Mouse (Mus musculus): ENCODE measurements around the gene Col7a1.

Gene Col7a1

GRCm38 (mm10) chr9:108953081-108953636 is at the start of gene Col7a1:
Col7a1 (plus strand) TSS chr9:108953586.
- no peak for DNase-seq (ENCODE audit: extremely low read depth, low read depth, low spot score)

DNA sequence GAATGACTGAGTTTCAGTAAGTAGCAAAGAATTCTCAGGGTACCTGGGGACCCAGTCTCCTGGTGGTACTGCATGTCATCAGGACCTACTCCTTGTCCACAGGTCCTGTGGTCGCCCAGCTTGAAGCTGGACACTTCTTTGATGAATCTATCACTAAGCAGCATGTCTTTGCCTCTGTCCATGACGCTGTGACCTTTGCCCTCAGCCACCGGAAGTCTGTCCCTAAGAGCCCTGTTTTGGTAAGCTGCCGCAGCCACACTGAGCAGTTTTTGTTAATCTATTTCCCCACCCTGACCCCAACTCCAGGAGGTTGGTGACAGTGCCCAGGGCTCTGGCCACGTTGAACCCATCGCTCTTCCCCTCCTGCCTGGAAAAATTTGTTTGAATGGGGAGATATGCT is 41.1 kb upstream of the Col7a1 start:
- no peak for DNase-seq (ENCODE audit: extremely low read depth, low read depth, low spot score)

- DNase-seq (ENCODE audit: extremely low read depth, low read depth, low spot score) = no peak
Measured at GRCm38 (mm10) chr9:108913161-108913560, 40.2 kb upstream of the Col7a1 start.

GRCm38 (mm10) chr9:108913621-108914020 is 39.8 kb upstream of the Col7a1 start:
- DNase-seq (ENCODE audit: extremely low read depth, low read depth, low spot score) = no peak

GRCm38 (mm10) chr9:108914491-108914890 is 38.9 kb upstream of the Col7a1 start, which contains the start of gene Tmem89:
Tmem89 (plus strand) TSS chr9:108914619.
- no peak for DNase-seq (ENCODE audit: extremely low read depth, low read depth, low spot score)

DNA sequence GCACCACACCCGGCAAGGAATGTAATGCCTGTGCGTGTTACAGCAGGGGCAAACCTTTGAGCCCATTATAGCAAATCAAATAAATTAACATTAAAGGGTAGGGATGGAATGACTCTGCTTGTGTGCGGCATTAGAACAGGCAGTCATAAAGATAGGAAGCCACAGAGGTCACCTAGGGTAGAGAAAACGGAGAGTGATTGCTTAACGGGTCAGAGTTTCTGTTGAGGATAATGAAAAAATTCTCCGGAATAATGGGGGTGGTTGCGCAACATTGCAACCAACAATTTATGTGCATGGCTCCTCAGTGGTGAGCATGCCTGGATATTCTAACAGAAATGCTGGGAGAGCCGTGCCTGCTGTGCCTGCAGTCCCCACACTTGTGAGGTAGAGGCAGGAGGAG is 27.5 kb upstream of the Col7a1 start:
- DNase-seq (ENCODE audit: extremely low read depth, low read depth, low spot score) = no peak

DNA sequence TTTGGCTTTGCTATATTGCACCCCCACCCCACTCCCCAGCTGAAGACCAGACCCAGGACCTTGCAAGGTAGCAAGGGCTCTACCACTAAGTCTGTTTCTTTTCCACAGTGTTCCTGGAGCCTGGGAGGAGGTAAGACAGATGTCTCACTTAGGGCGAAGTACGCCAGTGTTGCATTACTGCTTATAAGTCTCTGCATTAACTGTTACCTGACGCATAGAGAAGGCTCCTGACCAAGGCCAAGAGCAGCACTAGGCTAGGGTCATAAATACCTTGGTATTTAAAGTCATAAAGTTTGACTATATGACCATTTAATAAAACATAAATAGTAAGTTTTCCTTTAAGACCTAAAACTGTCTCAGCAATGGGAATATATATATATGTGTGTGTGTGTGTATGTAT is 25.0 kb upstream of the Col7a1 start:
- no peak for DNase-seq (ENCODE audit: extremely low read depth, low read depth, low spot score)

GRCm38 (mm10) chr9:108935991-108936390 is 17.4 kb upstream of the Col7a1 start:
- DNase-seq (ENCODE audit: extremely low read depth, low read depth, low spot score) = no peak

DNA sequence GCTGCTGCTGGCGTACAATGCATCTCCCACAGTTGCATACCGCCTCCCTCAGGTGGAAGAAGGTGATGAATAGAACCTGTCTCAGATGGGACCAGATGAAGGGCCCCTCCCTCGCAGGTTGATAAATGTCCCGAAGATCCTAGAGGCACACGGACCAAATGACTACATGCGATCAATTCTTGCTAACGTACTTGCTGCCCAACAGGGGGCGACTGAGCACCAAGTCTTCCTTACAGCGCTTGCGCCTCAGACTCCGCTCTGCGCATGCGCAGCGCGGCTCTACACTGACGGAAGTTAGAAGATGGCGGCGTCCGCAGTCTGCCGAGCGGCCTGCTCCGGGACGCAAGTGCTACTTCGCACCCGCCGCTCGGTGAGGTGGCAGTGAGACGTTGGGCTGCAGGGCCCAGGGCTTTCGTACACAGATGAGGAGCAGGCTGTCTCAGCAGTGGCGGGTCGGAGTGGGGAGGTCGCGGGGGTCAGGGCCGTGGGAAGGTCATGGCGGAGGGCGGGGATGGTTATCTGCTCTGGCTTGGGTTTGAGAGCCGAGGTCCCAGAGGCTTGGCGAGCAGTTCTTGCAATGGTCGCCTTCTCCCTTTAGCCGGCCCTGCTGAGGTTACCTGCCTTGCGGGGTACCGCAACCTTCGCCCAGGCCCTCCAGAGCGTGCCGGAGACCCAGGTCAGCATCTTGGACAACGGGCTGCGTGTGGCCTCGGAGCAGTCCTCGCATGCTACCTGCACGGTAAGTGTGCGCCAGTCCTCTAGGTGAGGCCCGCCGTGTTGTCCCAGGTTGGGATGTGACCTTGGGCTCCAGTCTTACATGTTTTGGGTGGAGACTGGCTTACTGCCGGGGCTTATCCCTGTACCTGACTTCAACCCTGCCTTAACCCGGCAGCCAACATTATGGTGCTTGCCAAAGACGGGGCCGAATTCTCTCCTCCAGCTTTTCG is 16.7 kb upstream of the Col7a1 start, which contains the start of gene Uqcrc1:
Gene Uqcrc1 (plus strand): TSS at position 216 of the 947 bp plus-strand sequence.
- peak; percentile 68 for DNase-seq (ENCODE audit: extremely low read depth, low read depth, low spot score)

DNA sequence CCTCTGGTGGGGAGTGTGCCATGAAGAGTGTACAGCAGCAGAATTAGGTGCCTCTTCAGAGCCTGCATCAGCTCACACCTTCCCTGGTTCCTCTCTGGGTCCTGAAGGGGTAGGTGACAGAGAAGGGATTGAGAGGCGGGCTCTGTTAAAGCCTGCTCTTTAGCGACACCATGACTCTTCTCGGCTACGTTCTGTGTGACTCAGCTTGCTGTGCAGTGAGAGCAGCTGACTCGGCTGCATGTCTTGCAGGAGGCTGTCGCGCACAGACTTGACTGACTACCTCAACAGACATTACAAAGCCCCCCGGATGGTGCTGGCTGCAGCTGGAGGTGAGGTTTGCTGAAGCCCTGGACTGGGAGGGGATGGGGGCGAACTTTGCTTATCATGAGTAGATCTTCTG is 8.3 kb upstream of the Col7a1 start:
- no peak for DNase-seq (ENCODE audit: extremely low read depth, low read depth, low spot score)

- no peak for DNase-seq (ENCODE audit: extremely low read depth, low read depth, low spot score)
Measured at GRCm38 (mm10) chr9:108945608-108946007, 7.8 kb upstream of the Col7a1 start.

- peak; percentile 40 for DNase-seq (ENCODE audit: extremely low read depth, low read depth, low spot score)
Measured at GRCm38 (mm10) chr9:108949231-108949966, 4.0 kb upstream of the Col7a1 start.

GRCm38 (mm10) chr9:108949967-108950728 is 3.2 kb upstream of the Col7a1 start:
- no peak for DNase-seq (ENCODE audit: extremely low read depth, low read depth, low spot score)

DNA sequence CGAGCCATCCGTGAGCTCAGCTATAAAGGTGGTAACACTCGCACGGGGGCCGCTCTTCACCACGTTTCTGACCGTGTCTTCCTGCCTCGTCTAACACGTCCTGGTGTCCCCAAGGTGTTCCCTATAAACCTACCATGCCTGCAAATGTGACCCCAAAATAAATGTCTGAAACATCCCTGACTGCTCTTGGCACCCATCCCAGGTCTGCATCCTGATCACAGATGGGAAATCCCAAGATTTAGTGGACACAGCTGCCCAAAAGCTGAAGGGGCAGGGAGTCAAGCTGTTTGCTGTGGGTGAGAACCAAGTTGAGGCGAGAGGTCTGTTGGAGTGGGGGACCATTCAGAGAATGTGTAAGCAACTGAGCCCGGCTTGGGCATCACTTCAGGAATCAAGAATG is 1.9 kb downstream of the Col7a1 start:
- no peak for DNase-seq (ENCODE audit: extremely low read depth, low read depth, low spot score)

DNA sequence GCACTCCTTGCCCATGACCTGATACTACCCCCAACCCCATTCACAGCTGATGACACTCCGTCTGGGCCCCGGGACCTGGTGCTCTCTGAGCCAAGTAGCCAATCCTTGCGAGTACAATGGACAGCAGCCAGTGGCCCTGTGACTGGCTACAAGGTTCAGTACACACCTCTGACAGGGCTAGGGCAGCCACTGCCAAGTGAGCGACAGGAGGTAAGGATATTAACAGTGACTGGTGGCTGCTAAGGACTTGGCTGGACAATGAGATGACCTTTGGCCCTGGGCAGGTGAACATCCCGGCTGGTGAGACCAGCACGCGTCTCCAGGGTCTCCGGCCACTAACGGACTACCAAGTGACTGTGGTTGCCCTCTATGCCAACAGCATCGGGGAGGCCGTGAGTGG is 2.5 kb downstream of the Col7a1 start:
- DNase-seq (ENCODE audit: extremely low read depth, low read depth, low spot score) = no peak

- no peak for DNase-seq (ENCODE audit: extremely low read depth, low read depth, low spot score)
Measured at GRCm38 (mm10) chr9:108963577-108963976, 10.2 kb downstream of the Col7a1 start.

DNA sequence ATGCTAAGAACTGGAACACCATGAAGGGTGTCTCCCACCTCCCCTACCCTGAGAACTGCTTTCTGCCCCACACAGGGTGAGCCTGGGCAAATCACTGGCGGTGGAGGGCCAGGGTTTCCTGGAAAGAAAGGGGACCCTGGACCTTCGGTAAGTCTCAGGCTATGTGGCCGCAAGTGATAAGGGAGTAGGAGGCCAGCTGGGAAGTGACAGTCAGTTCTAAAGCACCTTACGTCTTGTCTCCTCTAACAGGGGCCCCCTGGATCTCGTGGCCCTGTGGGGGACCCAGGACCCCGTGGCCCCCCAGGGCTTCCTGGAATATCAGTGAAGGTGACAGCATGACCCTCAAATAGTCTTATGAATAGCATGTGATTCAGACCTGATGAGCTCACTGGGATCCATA is 11.0 kb downstream of the Col7a1 start:
- no peak for DNase-seq (ENCODE audit: extremely low read depth, low read depth, low spot score)

GRCm38 (mm10) chr9:108970623-108971022 is 17.2 kb downstream of the Col7a1 start:
- no peak for DNase-seq (ENCODE audit: extremely low read depth, low read depth, low spot score)

DNA sequence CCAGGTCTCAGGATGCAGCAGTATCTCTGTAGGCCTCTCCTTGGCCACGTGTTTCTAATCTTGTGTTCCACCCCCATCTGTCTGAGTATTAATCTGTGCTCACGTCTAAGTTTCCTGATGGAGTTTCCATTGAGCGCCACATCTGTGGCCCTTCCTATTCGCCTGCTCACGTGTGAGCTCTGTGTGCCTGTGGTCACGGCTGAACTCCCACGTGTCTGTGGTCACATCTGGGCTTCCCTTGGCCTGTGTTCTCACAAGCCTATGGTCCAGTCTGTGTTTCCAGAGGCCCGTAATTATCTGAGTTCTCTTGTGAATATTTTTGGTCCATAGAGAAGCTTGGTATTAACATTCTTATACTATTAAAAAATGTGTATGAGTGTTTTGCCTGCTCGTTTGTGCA is 23.1 kb downstream of the Col7a1 start:
- DNase-seq (ENCODE audit: extremely low read depth, low read depth, low spot score) = no peak

DNA sequence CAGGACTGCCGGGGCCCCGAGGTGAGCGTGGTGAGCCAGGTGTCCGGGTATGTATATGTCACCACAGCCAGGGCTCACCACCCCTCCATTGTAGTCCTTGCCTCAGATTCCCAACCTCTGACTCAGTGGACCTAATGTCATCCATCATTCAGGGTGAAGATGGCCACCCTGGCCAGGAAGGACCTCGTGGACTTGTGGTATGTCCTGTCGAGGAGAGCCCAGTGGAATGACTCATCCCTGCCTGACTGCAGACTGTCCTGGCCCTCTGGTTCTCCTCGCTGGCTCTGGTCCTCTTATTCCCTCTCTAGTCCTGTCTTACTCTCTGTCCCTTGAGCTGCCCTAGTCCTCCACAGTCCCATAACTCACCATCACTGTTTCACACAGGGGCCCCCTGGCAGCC is 24.6 kb downstream of the Col7a1 start:
- DNase-seq (ENCODE audit: extremely low read depth, low read depth, low spot score) = no peak

GRCm38 (mm10) chr9:108982498-108982897 is 29.1 kb downstream of the Col7a1 start:
- DNase-seq (ENCODE audit: extremely low read depth, low read depth, low spot score) = no peak

Data from fat pad, adult 2 months (tissue).